Mouse (Mus musculus) cerebral cortex, adult 2 months (tissue): ENCODE measurements around the gene Art5.

Experiments
- WGBS: fragments of 180-500 bp; shearing (Covaris S2); methylation state at CpG from one replicate; pipeline ENCODE4 v1.1.7; 2018; 5-methylcytosine and 5-hydroxymethylcytosine counted together

Art5 gene

DNA sequence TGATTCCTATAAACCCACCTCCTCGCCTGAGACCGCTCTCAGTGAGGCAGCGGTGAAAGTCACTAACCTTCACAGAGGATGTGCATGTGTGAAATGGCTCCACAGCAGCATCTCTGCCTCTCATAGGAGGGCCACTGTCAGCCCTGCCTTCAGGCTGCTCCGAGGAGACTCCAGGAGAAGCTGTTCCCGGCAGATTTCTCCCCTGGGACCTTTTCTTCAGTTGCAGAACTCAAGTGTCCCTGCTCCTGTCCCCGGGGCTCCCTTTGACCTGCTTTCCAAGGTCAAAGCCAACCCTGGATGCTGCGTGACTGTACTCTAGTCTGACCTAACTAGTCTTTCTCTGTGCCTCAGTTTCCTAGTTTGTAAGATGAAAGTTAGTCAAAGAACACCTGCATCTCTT is at the start of gene Art5:
Gene Art5 (minus strand): TSS at position 319 of the 400 bp plus-strand sequence.
- WGBS = 84% methylated on average over 7 of the region's 7 CpGs

DNA sequence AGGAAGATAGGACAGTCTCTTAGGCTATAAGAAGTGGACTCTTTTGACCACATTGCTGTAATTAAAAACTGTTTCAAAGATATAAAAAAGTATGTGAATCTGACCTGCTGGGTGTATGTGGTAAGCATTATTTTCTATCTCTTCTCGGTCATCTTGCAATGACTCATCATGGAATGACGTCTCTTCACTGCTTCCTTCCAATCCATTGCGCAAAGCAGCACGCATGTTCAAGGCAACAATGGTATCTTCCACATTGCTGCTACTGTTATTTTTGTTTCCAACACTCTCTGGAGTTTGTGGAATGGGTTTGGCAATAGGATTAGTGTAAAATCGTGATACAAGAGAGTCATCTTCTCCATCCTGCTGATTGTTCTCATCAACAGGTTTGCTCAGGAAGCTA is 44.4 kb upstream of the Art5 start:
- 86% methylated on average over 5 of the region's 5 CpGs for WGBS

DNA sequence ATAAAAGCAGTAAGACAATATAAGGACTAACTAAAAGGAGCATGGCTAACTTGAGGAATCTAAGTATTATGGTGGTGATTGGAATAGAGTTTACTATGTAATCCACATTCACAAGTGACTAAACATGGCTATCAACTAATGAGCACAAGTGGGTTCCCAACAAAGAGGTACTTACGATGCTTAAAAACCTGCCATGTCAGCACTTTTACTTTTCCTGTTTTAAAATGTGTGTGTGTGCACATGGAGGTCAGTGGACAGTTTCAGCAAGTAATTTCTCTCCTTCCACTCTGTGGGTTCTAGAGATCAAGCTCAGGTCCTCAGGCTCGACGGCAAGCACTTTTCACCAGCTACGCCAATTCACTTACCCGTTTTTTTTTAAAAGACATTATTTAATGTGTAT is 28.6 kb upstream of the Art5 start:
- 97% methylated on average over 5 of the region's 5 CpGs for WGBS

DNA sequence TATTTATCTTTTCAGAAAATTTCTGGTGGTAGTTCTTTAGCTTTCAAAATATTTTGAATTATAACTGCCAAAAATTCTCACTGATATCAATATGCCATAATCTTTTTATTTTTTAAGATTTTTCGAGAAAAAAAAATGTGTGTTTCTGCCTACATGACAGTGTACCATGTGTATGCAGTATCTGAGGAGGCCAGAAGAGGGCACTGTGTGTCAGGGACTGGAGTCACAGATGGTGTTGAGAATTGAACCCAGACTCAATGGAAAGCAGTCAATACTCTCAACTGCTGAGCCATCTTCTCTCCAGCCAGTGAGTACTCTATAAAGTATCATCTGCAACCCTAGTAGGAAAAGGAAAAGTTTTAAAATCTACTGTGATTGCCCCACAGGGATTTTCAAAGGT is 28.2 kb upstream of the Art5 start:
- 82% methylated on average over 1 of the region's 1 CpGs for WGBS

DNA sequence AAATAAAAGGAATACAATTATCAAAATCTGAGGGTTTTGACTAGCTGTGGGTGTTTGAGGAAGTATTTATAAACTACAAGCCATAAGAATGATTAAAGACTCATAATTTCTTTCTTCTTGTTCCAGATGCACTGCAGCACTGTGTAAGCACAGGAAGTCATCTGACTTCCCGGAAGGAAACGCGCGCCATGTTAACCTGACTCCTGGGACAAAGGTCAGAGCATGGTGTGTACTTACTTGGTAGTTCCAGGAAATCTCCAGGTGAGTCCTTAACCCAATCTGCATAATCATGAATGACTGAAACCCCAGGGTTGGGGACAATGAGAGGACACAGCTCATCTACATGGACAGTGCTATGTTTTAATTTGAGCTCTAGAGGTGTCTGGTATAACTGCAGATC is 23.1 kb upstream of the Art5 start:
- WGBS = 82% methylated on average over 4 of the region's 4 CpGs

DNA sequence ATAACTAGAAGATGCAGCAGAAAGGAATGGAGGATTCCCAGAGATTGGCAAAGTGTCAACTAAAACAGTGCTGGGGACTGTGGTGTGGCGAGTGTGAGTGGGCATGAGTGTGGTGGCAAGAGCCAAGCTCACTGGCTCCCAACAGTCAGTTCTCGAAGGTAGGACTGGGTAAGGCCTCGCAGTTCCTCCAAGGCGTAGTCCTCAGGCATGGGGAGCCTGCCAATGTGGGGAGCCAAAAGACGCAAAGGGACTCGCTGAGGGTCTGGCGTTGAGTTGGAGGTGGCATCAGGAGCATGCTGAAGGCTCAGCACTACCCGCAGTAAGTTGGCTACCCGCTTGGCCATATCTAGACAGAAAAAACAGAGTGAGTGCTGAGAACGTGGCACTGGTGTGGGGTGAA is 11.0 kb upstream of the Art5 start:
- 79% methylated on average over 10 of the region's 10 CpGs for WGBS

DNA sequence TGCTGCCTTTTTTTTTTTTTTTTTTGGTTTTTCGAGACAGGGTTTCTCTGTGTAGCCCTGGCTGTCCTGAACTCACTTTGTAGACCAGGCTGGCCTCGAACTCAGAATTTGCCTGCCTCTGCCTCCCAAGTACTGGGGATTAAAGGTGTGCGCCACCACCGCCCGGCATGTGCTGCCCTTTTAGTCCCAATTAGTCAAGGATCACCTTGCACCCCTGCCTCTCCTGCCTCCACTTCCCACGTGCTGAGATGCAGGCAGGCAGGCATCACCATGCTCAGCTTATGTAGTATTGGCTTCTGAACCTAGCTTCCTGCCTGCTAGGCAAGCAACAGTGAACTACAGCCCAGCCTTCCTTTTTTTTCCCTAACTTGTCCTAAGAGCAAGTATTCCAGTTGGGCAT is 8.1 kb upstream of the Art5 start:
- 72% methylated on average over 6 of the region's 6 CpGs for WGBS

DNA sequence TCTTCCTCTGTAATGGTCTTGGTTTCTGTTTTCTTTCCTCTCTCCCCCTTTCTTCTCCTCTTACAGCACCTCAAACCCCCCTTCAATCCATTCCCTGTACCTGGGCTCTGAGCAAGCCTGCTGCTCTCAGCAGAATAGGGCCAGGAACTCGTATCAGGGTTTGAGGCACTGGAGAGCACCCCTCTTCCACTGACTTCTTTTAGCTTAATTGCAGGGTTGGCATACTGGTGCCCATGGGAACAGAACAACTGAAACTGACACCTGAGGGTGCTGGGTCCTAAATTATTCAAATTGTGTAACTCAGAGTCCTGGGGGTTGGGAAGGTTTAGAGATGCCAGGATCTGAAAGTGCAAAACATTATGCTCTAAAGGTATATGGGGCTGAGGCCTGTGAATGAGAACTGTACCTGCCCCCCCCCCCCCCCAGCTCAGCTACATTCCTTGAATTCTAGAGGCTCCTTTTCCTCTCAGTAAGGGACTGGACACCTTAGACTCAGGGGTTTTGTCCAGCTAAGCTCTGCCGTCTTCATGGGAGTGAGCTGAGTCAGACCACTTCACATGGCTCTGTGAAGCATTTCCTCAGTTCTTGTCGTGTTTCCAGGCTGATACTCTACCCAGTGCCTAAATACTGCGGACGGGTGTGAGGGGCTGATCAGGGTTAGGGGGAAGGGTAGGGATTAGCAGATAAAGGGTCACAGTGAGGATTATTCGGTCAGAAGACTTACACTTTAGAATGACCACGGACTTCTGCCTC is 7.5 kb upstream of the Art5 start, which contains the start of gene Chrna10:
Gene Chrna10 (minus strand): TSS at position 250 of the 753 bp plus-strand sequence.
- WGBS = 47% methylated on average over 7 of the region's 7 CpGs

DNA sequence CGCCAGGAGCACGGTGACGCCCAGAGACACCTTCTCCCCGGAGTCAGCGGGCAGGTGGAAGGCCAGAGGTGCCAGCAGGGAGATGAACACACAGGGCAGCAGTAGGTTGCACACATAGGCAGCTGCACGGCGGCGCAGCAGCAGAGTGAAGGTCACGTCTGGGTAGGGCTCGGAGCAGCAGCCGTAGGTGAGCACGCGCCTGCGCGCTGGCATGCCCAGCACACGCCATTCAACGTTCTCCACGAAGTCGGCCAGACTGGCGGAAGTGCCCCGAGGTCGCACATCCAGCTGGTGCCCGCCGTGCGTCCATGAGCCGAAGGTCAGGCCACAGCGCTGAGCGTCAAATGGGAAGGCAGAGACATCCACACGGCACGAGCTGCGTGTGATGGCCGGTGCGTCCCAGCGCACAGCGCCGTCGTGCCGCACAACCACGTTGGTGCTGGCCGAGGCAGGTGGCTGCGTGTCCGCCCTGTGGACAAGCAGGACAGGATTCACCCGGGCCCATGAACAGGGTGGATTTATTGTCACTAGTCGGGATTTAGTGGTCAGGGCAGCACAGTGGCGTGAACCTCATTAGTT is 4.0 kb upstream of the Art5 start:
- WGBS = 85% methylated on average over 45 of the region's 45 CpGs

DNA sequence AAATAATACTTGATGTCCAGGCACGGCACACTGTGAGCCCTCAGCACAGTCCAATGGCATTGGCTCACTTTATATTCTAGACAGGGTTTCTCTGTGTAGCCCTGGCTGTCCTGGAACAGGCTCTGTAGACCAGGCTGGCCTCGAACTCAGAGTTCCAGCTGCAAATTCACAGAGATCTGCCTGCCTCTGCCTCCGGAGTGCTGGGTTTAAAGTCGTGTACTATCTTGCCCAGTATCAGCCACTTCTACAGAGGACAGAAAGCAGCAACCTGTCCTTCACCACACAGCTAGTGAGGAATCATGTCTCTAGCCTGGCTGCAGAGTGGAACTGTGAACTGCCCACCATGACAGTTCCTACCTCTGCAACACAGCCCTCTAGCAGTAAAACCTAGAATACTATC is 457 bp upstream of the Art5 start:
- WGBS = 90% methylated on average over 4 of the region's 4 CpGs

DNA sequence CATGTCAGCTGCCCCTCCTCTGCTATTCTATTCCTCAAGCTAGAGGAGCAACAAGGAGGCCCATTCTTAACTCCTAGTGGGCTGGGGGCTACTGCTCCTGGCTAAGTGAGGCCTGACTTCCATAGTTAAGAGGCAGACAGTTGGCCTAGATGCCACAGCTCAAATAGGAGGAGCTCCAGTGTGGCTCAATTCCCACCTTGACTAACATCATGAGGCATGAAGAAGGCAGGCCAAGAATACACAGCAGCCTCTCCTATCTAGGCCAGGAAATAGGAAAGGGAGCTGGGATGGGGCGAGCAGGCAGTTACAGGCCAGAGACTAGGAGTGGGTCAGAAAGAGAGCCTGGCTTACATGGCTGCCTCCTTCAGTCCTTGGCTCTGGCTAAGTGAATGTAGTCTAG is 1.1 kb downstream of the Art5 start:
- WGBS = 90% methylated on average over 1 of the region's 1 CpGs

DNA sequence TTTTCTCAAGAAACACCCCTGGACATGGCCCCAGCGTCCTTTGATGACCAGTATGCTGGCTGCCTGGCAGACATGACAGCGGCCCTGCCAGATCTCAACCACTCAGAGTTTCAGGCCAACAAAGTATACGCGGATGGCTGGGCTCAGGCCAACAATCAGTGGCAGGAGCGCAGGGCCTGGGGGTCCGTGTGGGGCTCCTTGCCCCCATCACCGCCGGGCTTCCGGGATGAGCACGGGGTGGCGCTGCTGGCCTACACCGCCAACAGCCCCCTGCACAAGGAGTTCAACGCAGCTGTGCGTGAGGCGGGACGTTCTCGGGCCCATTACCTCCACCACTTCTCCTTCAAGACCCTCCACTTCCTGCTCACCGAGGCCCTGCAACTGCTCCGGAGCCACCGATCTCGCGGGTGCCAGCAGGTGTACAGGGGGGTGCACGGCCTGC is 2.6 kb downstream of the Art5 start:
- WGBS = 28% methylated on average over 23 of the region's 23 CpGs

DNA sequence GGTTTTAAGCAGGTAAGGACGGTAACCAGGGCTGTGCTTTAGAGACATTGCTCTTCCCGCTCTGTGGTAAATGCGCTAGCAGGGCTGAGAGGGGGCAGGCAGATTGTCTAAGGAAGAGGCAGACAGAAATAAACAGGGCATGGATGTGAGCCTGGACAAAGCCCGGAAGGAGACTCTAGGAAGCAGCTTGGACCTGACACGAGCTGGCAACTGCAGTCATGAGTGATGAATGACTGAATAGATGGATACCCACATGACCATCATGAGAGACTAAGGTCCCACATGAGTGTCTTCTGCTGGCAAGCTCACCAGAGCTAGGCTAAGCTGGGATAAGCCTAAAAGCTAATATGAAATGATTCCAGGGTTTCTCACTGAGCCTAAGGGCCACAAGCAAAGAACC is 5.2 kb downstream of the Art5 start:
- WGBS = 59% methylated on average over 5 of the region's 5 CpGs

DNA sequence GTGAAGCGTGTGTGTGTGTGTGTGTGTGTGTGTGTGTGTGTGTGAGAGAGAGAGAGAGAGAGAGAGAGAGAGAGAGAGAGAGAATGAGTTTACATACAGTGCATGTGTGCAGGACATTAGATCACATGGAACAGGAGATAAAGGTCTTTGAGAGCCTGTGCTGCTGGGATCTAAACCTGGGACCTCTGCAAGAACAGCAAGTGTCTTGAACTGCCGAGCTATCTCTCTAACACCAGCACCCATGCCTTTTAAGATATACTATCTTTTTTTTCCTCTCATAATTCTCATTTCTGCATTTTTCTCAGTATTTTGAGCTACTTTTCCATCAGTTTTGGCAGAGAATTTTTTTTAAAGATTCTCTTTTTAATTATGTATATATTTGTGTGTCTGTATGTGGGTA is 5.7 kb downstream of the Art5 start:
- 85% methylated on average over 2 of the region's 2 CpGs for WGBS

DNA sequence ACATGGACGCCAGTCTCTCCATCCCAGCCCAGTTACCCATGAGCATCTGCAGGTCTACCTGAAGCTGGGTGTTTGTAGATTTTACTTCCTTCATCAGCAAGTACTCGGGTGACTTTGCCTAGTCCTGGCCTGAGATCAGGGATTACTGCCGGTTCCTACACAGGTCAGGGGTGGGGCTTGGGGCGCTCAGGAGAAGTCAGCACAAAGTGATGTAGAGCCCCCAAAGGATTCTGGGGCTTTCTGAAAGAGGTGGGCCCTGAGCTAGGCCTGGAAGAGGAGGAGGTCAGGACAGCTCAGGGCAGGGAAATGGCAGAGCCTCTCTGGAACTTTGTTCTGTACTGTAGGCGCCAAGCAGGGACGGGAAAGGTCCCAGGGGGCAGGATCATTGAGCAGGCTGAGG is 6.6 kb downstream of the Art5 start:
- WGBS = 79% methylated on average over 6 of the region's 6 CpGs

DNA sequence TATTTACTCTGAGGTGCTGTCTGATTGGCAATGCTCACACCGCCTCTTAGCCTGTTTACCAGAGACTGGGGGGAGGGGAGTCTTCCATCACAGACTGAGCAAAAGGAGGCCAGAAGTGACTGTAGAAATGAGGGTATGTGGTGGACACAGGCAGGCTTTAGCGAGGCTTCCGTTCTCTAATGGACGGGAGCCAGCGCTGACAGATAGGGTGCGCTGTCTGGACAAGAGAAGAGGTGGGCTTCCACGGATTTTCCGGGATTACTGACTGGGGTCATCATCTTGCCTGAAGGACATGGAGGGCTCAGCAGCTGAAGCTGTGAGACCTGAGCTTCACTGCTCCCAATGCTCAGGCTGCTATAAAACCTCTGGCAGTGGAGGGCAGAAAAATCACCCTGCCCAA is 7.0 kb downstream of the Art5 start:
- WGBS = 77% methylated on average over 8 of the region's 8 CpGs

DNA sequence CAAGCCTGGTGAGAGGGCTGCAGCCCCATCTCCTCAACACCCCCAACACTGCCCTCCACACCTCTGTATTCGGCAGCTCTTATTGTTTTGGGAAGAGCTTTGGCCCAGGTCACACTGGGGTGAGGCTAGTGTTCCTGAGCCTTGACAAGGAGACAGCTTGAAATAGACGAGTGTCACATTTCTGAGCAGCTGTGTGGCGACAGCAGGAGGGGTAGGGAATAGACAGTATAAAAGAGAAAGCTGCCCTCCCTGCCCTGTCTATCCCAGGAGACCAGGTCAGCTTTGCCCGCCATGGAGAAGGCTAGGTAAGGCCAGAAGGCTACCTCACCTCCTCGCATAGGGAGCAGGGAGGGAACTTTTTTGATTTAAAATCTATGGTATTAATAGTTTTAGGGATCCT is 7.8 kb downstream of the Art5 start, which contains the start of gene Art1:
Gene Art1 (plus strand): TSS at position 257 of the 400 bp plus-strand sequence.
- 85% methylated on average over 5 of the region's 5 CpGs for whole genome bisulfite sequencing

DNA sequence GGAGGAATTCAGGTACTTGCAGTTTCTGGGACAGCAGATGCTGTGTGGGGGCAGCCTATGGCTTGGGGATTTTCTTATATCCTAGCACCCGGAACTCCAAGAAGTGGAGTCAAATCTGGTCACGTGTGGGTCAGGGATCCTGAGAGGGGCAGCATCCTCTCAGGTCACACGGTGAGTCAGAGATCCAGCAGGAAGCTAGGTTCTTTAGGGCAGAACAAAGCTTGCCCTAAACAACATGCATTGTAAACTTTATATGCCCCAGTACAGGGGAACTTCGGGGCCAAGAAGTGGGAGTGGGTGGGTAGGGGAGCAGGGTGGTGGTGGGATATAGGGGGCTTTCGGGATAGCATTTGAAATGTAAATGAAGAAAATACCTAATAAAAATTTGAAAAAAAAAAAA is 8.4 kb downstream of the Art5 start:
- WGBS = 70% methylated on average over 5 of the region's 5 CpGs

DNA sequence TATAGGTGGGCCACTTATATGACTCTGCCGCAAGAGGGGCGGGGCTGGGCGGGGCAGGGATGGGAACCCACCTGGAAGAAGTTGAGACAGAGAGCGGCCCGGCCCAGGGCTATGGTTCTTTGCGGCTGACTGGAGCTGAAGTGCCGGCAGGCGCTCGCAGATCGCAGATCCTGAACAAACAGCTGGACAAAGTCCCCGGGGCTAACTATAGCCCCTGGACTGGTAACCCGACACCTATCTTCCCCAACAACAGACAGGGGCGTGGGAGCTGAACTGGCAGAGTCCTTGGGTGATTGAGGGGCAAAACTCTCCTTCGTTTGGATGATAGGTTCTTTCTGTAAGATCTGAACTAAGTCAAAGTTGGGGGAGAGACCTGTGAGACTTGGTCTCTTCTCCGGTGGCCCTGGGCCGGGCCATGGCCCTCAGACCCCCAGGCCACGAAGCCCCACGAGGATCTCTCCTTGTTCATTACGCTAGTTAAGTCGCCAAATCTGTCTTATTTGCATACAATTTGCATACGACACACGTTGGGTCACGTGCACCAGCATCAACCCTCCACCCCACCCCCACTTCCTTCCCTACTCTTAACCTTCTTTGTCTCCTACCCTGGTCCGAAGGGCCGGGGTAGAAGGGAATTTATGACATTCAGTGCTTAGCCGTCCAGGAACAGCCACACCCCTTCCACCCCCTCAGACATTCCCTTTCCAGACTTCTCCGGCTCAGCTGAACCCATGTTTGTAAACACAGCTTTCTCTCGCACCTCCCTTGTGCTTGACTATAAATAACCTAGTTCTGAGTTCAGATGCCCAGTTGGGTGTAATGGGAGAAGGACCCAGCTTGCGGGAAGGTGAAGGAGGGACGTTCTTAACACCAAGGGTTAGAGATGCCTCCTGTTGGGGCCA is 9.3 kb downstream of the Art5 start:
- WGBS = 18% methylated on average over 30 of the region's 30 CpGs

DNA sequence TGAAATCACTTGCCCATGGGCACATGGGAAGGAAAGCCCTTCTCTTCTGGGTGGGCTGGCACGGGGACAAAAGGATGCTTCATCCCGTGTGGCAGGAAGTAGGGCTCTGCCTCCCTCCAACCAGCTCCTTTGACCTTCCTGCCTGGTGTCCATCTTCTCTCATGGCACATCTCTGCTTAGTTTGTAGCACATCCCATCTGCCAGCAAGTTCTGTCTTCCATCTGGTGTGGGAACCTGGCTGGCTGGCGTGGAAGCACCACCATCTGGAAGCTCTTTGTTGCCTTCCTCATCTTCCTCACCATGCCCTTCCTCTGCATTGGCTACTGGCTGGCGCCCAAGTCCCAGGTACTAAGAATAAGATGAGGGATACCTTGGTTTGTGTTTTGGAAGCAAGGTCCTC is 22.0 kb downstream of the Art5 start:
- WGBS = 76% methylated on average over 4 of the region's 4 CpGs

DNA sequence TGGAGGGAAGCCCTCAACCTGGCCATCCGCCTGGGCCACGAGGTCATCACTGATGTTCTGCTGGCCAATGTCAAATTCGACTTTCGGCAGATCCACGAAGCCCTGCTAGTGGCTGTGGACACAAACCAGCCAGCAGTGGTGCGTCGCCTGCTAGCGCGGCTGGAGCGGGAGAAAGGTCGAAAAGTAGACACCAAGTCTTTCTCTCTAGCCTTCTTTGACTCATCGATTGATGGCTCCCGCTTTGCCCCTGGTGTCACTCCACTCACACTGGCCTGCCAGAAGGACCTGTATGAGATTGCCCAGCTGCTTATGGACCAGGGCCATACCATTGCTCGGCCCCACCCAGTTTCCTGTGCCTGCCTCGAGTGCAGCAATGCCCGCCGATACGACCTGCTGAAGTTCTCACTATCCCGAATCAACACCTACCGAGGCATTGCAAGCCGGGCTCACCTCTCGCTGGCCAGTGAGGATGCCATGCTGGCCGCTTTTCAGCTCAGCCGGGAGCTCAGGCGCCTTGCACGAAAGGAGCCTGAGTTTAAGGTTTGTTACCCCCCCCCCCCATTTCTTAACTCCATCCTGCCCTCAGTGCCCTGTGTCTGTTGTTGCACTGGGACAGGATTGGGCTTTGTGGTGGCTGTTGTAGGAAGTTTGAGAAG is 25.1 kb downstream of the Art5 start:
- WGBS = 91% methylated on average over 26 of the region's 26 CpGs

DNA sequence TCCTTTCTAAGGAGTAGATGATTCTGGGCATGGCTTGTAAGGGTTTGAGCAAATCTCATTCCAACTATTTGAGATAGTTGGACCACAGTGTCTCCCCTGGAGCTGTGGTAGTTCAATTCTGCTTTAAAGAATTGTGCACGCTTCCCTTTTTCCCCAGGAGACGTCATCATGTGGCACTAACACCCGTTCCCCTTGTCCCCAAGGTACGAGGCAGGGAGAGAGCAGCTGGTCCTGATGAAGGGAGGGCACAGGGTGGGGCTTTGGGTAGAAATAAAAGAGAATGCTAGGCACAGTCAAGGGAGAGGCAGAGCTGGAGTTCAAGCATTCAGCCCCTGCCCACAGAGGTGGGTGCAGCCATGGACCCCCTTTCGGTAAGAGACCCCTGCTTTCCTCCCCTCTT is 26.5 kb downstream of the Art5 start, which contains the start of gene Trpc2:
Gene Trpc2 (plus strand): TSS at position 301 of the 400 bp plus-strand sequence.
- WGBS = 82% methylated on average over 5 of the region's 5 CpGs
